Mouse (Mus musculus) midbrain, embryonic 16.5 days (tissue): ENCODE measurements around the gene Bnc2. TPM values are rescaled to one million over a fixed set of nuclear protein-coding genes. Genes with fewer than 3 reads are reported as not detected.

Source experiments
- ATAC-seq: fragments of 200-750 bp; cut with Nextera tagmentation; 2 replicates; pipeline ENCODE4 v1.8.0; 2017; ENCODE audit warnings: moderate TSS enrichment
- H3K27ac ChIP-seq: fragments of 300-500 bp; sonication (generic); 2 replicates; pipeline ENCODE4 v1.5.1; 2014; ENCODE audit warnings: mild to moderate bottlenecking, low read length, mixed read lengths
- H3K27me3 ChIP-seq: fragments of 300-500 bp; sonication (generic); 2 replicates; pipeline ENCODE4 v1.6.1; 2014; ENCODE audit warnings: low read depth, low read length, mixed read lengths; ENCODE audit not compliant: control insufficient read depth, insufficient read depth
- H3K36me3 ChIP-seq: fragments of 300-500 bp; sonication (generic); 2 replicates; pipeline ENCODE4 v1.6.1; 2014; ENCODE audit warnings: mild to moderate bottlenecking, low read length, moderate library complexity, mixed read lengths; ENCODE audit not compliant: control insufficient read depth, insufficient read depth
- H3K4me1 ChIP-seq: fragments of 300-500 bp; sonication (generic); 2 replicates; pipeline ENCODE4 v1.6.1; 2014; ENCODE audit warnings: mild to moderate bottlenecking, low read length, mixed read lengths; ENCODE audit not compliant: control insufficient read depth, insufficient read depth
- H3K4me2 ChIP-seq: fragments of 300-500 bp; sonication (generic); 2 replicates; pipeline ENCODE4 v1.6.1; 2014; ENCODE audit warnings: mild to moderate bottlenecking, low read length, mixed read lengths
- H3K4me3 ChIP-seq: fragments of 300-500 bp; sonication (generic); 2 replicates; pipeline ENCODE4 v1.5.1; 2014; ENCODE audit warnings: low read depth, mild to moderate bottlenecking, low read length, moderate library complexity, mixed read lengths
- H3K9ac ChIP-seq: fragments of 300-500 bp; sonication (generic); 2 replicates; pipeline ENCODE4 v1.6.1; 2014; ENCODE audit warnings: low read depth, low read length, mixed read lengths
- H3K9me3 ChIP-seq: fragments of 300-500 bp; sonication (generic); replicated peaks from 2 replicates; pipeline ENCODE4 v1.6.1; 2014; ENCODE audit warnings: mild to moderate bottlenecking, low read length, mixed read lengths; ENCODE audit not compliant: control insufficient read depth, poor library complexity, severe bottlenecking
- WGBS: fragments of 180-500 bp; shearing (Covaris S2); extraction: QIAGEN DNeasy Blood & Tissue Kit; methylation state at CpG from one replicate; pipeline ENCODE4 v1.1.7; 2014; 5-methylcytosine and 5-hydroxymethylcytosine counted together
- polyA plus RNA-seq: library from polyadenylated mRNA; unstranded; fragments of >200 nt; fragmentation: Nextera tagmentation; extraction: Ambion mirVana; gene quantifications from 2 replicates; pipeline ENCODE4 v1.2.1, GENCODE M21; 2015

The Bnc2 gene
- polyA plus RNA-seq, 1 experiment from 2014 or later: 20.1 TPM

- H3K36me3 ChIP-seq: no peaks in the 10 kb centered on the region
- 74% methylated on average over 2 of the region's 2 CpGs for WGBS
- H3K27ac ChIP-seq: no peak overlapping the region
- no peak overlapping the region for H3K9ac ChIP-seq
- no peak for ATAC-seq
- H3K4me1 ChIP-seq: peaks cover 5% of the 10 kb centered on the region; the same call in 1 of the 2 replicates
- H3K27me3 ChIP-seq: no peaks in the 10 kb centered on the region
- no peaks in the 10 kb centered on the region for H3K9me3 ChIP-seq
- no peak overlapping the region for H3K4me2 ChIP-seq
- no peak overlapping the region for H3K4me3 ChIP-seq
These were observed 363.7 kb downstream of the Bnc2 start for GRCm38 (mm10) chr4:84311371-84311770.

- WGBS: 95% methylated on average over 3 of the region's 3 CpGs
- H3K4me2 ChIP-seq: no peak overlapping the region
- H3K27ac ChIP-seq: no peak overlapping the region
- H3K27me3 ChIP-seq: no peaks in the 10 kb centered on the region
- no peak overlapping the region for H3K9ac ChIP-seq
- no peaks in the 10 kb centered on the region for H3K9me3 ChIP-seq
- peaks cover 3% of the 10 kb centered on the region; the same call in 1 of the 2 replicates for H3K4me1 ChIP-seq
- no peak for ATAC-seq
- no peaks in the 10 kb centered on the region for H3K36me3 ChIP-seq
- H3K4me3 ChIP-seq: no peak overlapping the region
These were observed 364.2 kb downstream of the Bnc2 start for GRCm38 (mm10) chr4:84310851-84311250.

- no peaks in the 10 kb centered on the region for H3K9me3 ChIP-seq
- H3K4me2 ChIP-seq: no peak overlapping the region
- no peaks in the 10 kb centered on the region for H3K27me3 ChIP-seq
- no peak overlapping the region for H3K4me3 ChIP-seq
- 35% methylated on average over 4 of the region's 4 CpGs for WGBS
- peaks cover 3% of the 10 kb centered on the region; the same call in 1 of the 2 replicates for H3K4me1 ChIP-seq
- H3K27ac ChIP-seq: no peak overlapping the region
- ATAC-seq: no peak
- no peaks in the 10 kb centered on the region for H3K36me3 ChIP-seq
- no peak overlapping the region for H3K9ac ChIP-seq
These were observed 366.7 kb downstream of the Bnc2 start for GRCm38 (mm10) chr4:84308226-84308862.

GRCm38 (mm10) chr4:84306928-84307606 lies 368.0 kb downstream of the Bnc2 start:
- Histone ChIP-seq H3K27ac (no peak overlapping the region), H3K27me3 (no peaks in the 10 kb centered on the region), H3K9ac (no peak overlapping the region), H3K4me2 (no peak overlapping the region), H3K9me3 (no peaks in the 10 kb centered on the region), H3K4me3 (no peak overlapping the region), H3K36me3 (no peaks in the 10 kb centered on the region), H3K4me1 (peaks cover 3% of the 10 kb centered on the region; the same call in 1 of the 2 replicates)
- no peak for ATAC-seq
- WGBS: 72% methylated on average over 9 of the region's 9 CpGs

GRCm38 (mm10) chr4:84302949-84303348 lies 372.1 kb downstream of the Bnc2 start:
- Histone ChIP-seq H3K9me3 (no peaks in the 10 kb centered on the region), H3K4me1 (no peaks in the 10 kb centered on the region), H3K36me3 (no peaks in the 10 kb centered on the region), H3K27me3 (no peaks in the 10 kb centered on the region), H3K4me3 (no peak overlapping the region), H3K4me2 (no peak overlapping the region), H3K9ac (no peak overlapping the region), H3K27ac (no peak overlapping the region)
- 82% methylated on average over 3 of the region's 3 CpGs for WGBS
- ATAC-seq: no peak

GRCm38 (mm10) chr4:84285153-84285552 lies 389.9 kb downstream of the Bnc2 start:
- Histone ChIP-seq H3K4me1 (peaks cover 4% of the 10 kb centered on the region; the same call in 1 of the 2 replicates), H3K27ac (no peak overlapping the region), H3K27me3 (no peaks in the 10 kb centered on the region), H3K9me3 (no peaks in the 10 kb centered on the region), H3K4me2 (no peak overlapping the region), H3K9ac (no peak overlapping the region), H3K4me3 (no peak overlapping the region), H3K36me3 (no peaks in the 10 kb centered on the region)
- ATAC-seq: no peak
- 64% methylated on average over 5 of the region's 5 CpGs for WGBS

- Histone ChIP-seq H3K9ac (no peak overlapping the region), H3K36me3 (no peaks in the 10 kb centered on the region), H3K4me3 (no peak overlapping the region), H3K4me2 (no peak overlapping the region), H3K27me3 (no peaks in the 10 kb centered on the region), H3K9me3 (no peaks in the 10 kb centered on the region), H3K4me1 (peaks cover 4% of the 10 kb centered on the region; the same call in 1 of the 2 replicates), H3K27ac (no peak overlapping the region)
- 80% methylated on average over 2 of the region's 2 CpGs for WGBS
- no peak for ATAC-seq
These were observed 392.4 kb downstream of the Bnc2 start for GRCm38 (mm10) chr4:84282651-84283050.

GRCm38 (mm10) chr4:84278156-84278555 lies 396.9 kb downstream of the Bnc2 start:
- no peak overlapping the region for H3K9ac ChIP-seq
- H3K4me2 ChIP-seq: no peak overlapping the region
- no peaks in the 10 kb centered on the region for H3K27me3 ChIP-seq
- 80% methylated on average over 6 of the region's 6 CpGs for WGBS
- no peak overlapping the region for H3K4me3 ChIP-seq
- no peaks in the 10 kb centered on the region for H3K36me3 ChIP-seq
- peaks cover 4% of the 10 kb centered on the region; the same call in 1 of the 2 replicates for H3K4me1 ChIP-seq
- ATAC-seq: no peak
- no peaks in the 10 kb centered on the region for H3K9me3 ChIP-seq
- no peak overlapping the region for H3K27ac ChIP-seq

- no peak overlapping the region for H3K27ac ChIP-seq
- no peaks in the 10 kb centered on the region for H3K36me3 ChIP-seq
- no peak for ATAC-seq
- H3K4me1 ChIP-seq: no peaks in the 10 kb centered on the region
- H3K4me2 ChIP-seq: no peak overlapping the region
- no peak overlapping the region for H3K9ac ChIP-seq
- no peak overlapping the region for H3K4me3 ChIP-seq
- H3K27me3 ChIP-seq: peaks cover 3% of the 10 kb centered on the region; the same call in 1 of the 2 replicates
- H3K9me3 ChIP-seq: no peaks in the 10 kb centered on the region
- WGBS: 88% methylated on average over 14 of the region's 14 CpGs
These were observed 399.0 kb downstream of the Bnc2 start for GRCm38 (mm10) chr4:84276081-84276480.
